Mouse (Mus musculus) layer of hippocampus, adult 9-10 months (tissue): ENCODE data around the gene Wdfy3.

ENCODE experiments used
- DNase-seq: peaks from one replicate; pipeline ENCODE4 v3.0.0; 2022; ENCODE audit warnings: low spot score

Wdfy3 gene

GRCm38 (mm10) chr5:101830180-101830579, 239.5 kb downstream of the Wdfy3 start:
- no peak for DNase-seq

- no peak for DNase-seq
Observed at GRCm38 (mm10) chr5:101828932-101829331, 240.8 kb downstream of the Wdfy3 start.

GRCm38 (mm10) chr5:101827477-101827876, 242.2 kb downstream of the Wdfy3 start:
- DNase-seq: no peak

GRCm38 (mm10) chr5:101826531-101826970, 243.2 kb downstream of the Wdfy3 start:
- DNase-seq: no peak

GRCm38 (mm10) chr5:101825111-101825911, 244.4 kb downstream of the Wdfy3 start:
- no peak for DNase-seq

GRCm38 (mm10) chr5:101822311-101822670, 247.4 kb downstream of the Wdfy3 start:
- no peak for DNase-seq

GRCm38 (mm10) chr5:101821491-101822310, 248.0 kb downstream of the Wdfy3 start:
- DNase-seq: no peak

- no peak for DNase-seq
Observed at GRCm38 (mm10) chr5:101821052-101821451, 248.7 kb downstream of the Wdfy3 start.

- no peak for DNase-seq
Observed at GRCm38 (mm10) chr5:101819844-101820243, 249.9 kb downstream of the Wdfy3 start.

- DNase-seq: no peak
Observed at GRCm38 (mm10) chr5:101819216-101819615, 250.5 kb downstream of the Wdfy3 start.

GRCm38 (mm10) chr5:101816822-101817221, 252.9 kb downstream of the Wdfy3 start:
- no peak for DNase-seq

- DNase-seq: no peak
Observed at GRCm38 (mm10) chr5:101811296-101812169, 258.2 kb downstream of the Wdfy3 start.

GRCm38 (mm10) chr5:101802358-101803022, 267.2 kb downstream of the Wdfy3 start:
- no peak for DNase-seq

- no peak for DNase-seq
Observed at GRCm38 (mm10) chr5:101801891-101802290, 267.8 kb downstream of the Wdfy3 start.

- DNase-seq: no peak
Observed at GRCm38 (mm10) chr5:101792665-101793064, 277.1 kb downstream of the Wdfy3 start.

- DNase-seq: no peak
Observed at GRCm38 (mm10) chr5:101790560-101790959, 279.2 kb downstream of the Wdfy3 start.

- DNase-seq: no peak
Observed at GRCm38 (mm10) chr5:101789770-101790169, 280.0 kb downstream of the Wdfy3 start.

GRCm38 (mm10) chr5:101785921-101786614, 283.7 kb downstream of the Wdfy3 start:
- no peak for DNase-seq

GRCm38 (mm10) chr5:101784787-101785186, 284.9 kb downstream of the Wdfy3 start:
- no peak for DNase-seq

- no peak for DNase-seq
Observed at GRCm38 (mm10) chr5:101784328-101784727, 285.4 kb downstream of the Wdfy3 start.
